Mouse (Mus musculus) MEL (cell line): ENCODE data around the gene Stat6. TPM values are rescaled to one million over a fixed set of nuclear protein-coding genes. Genes with fewer than 3 reads are reported as not detected.

ENCODE experiments used
- DNase-seq: peaks from one replicate; pipeline ENCODE4 v3.0.0; 2011; ENCODE audit warnings: low read depth, low spot score
- H3K27ac ChIP-seq: 2 replicates; pipeline ENCODE4 v1.5.1; 2012; ENCODE audit warnings: low read depth, mild to moderate bottlenecking, control low read depth, low read length, moderate library complexity; ENCODE audit not compliant: control insufficient read depth
- H3K27me3 ChIP-seq, 2 experiments: fragments of 150-350 bp in 1 of 2; sonication (generic) in 1 of 2; 2 replicates each; pipeline ENCODE4 v1.6.1; 2012; ENCODE audit warnings: low read length in 2 of 2, mild to moderate bottlenecking in 2 of 2, improper control_type of control experiment in 1 of 2, moderate library complexity in 1 of 2; ENCODE audit not compliant: insufficient read depth in 2 of 2, control insufficient read depth in 1 of 2
- H3K36me3 ChIP-seq, 2 experiments: 2 replicates each; pipeline ENCODE4 v1.6.1; 2012 to 2014; ENCODE audit warnings: low read length in 2 of 2, improper control_type of control experiment in 1 of 2, inconsistent platforms in 1 of 2, mild to moderate bottlenecking in 1 of 2; ENCODE audit not compliant: insufficient read depth in 2 of 2, control insufficient read depth in 1 of 2
- H3K4me1 ChIP-seq, 2 experiments: fragments of 150-350 bp in 1 of 2; sonication (generic) in 1 of 2; 2 replicates each; pipeline ENCODE4 v1.6.1; 2012; ENCODE audit warnings: low read length in 2 of 2, improper control_type of control experiment in 1 of 2, mild to moderate bottlenecking in 1 of 2; ENCODE audit not compliant: insufficient read depth in 2 of 2, control insufficient read depth in 1 of 2
- H3K4me3 ChIP-seq, 2 experiments: fragments of 150-350 bp in 1 of 2; sonication (generic) in 1 of 2; 2 replicates each; pipeline ENCODE4 v1.5.1; 2012; ENCODE audit warnings: low read depth in 2 of 2, low read length in 2 of 2, mild to moderate bottlenecking in 2 of 2, moderate library complexity in 2 of 2, control low read depth in 1 of 2, improper control_type of control experiment in 1 of 2; ENCODE audit not compliant: control insufficient read depth in 1 of 2, insufficient read depth in 1 of 2
- H3K79me2 ChIP-seq: 2 replicates; pipeline ENCODE4 v1.6.1; 2012; ENCODE audit warnings: mild to moderate bottlenecking, low read length, moderate library complexity; ENCODE audit not compliant: control insufficient read depth, poor library complexity, insufficient read depth
- H3K9ac ChIP-seq: 2 replicates; pipeline ENCODE4 v1.6.1; 2012; ENCODE audit warnings: low read depth, mild to moderate bottlenecking, control low read depth, low read length, moderate library complexity; ENCODE audit not compliant: control insufficient read depth, poor library complexity, severe bottlenecking
- H3K9me3 ChIP-seq: fragments of 150-350 bp; sonication (generic); replicated peaks from 2 replicates; pipeline ENCODE4 v1.6.1; 2012; ENCODE audit warnings: mild to moderate bottlenecking, low read length, improper control_type of control experiment, moderate library complexity; ENCODE audit not compliant: insufficient read depth
- E2F4 ChIP-seq: IDR thresholded peaks from 2 replicates; pipeline ENCODE4 v1.6.1; 2011; ENCODE audit warnings: low read depth, low read length, improper control_type of control experiment, borderline replicate concordance
- ELF1 ChIP-seq: IDR thresholded peaks from 2 replicates; pipeline ENCODE4 v1.6.1; 2014; ENCODE audit warnings: low read depth, mild to moderate bottlenecking, inconsistent platforms, low read length, improper control_type of control experiment, moderate library complexity
- EP300 ChIP-seq, 2 experiments: IDR thresholded peaks; 2 replicates each; pipeline ENCODE4 v1.6.1; 2011; ENCODE audit warnings: improper control_type of control experiment in 2 of 2, low read length in 2 of 2, low read depth in 1 of 2, mild to moderate bottlenecking in 1 of 2
- ETS1 ChIP-seq: IDR thresholded peaks from 2 replicates; pipeline ENCODE4 v1.6.1; 2012; ENCODE audit warnings: low read depth, mild to moderate bottlenecking, inconsistent platforms, low read length, improper control_type of control experiment, moderate library complexity
- GABPA ChIP-seq: IDR thresholded peaks from 2 replicates; pipeline ENCODE4 v1.6.1; 2012; ENCODE audit warnings: low read depth, mild to moderate bottlenecking, inconsistent platforms, low read length, improper control_type of control experiment, moderate library complexity
- GATA1 ChIP-seq: IDR thresholded peaks from 2 replicates; pipeline ENCODE4 v1.6.1; 2011; ENCODE audit warnings: low read depth, low read length, improper control_type of control experiment
- MAFK ChIP-seq: IDR thresholded peaks from 2 replicates; pipeline ENCODE4 v1.6.1; 2011; ENCODE audit warnings: low read depth, mild to moderate bottlenecking, low read length, improper control_type of control experiment, borderline replicate concordance
- MAX ChIP-seq: IDR thresholded peaks from 2 replicates; pipeline ENCODE4 v1.6.1; 2011; ENCODE audit warnings: low read length, improper control_type of control experiment
- MEF2A ChIP-seq: IDR thresholded peaks from 2 replicates; pipeline ENCODE4 v1.6.1; 2014; ENCODE audit warnings: low read depth, mild to moderate bottlenecking, inconsistent platforms, low read length, improper control_type of control experiment; ENCODE audit not compliant: poor library complexity, insufficient replicate concordance, severe bottlenecking; ENCODE audit errors: extremely low read depth
- MYC ChIP-seq: IDR thresholded peaks from 2 replicates; pipeline ENCODE4 v1.6.1; 2011; ENCODE audit warnings: low read depth, mild to moderate bottlenecking, low read length, improper control_type of control experiment, moderate library complexity
- NELFE ChIP-seq: IDR thresholded peaks from 2 replicates; pipeline ENCODE4 v1.6.1; 2011; ENCODE audit warnings: low read depth, low read length, improper control_type of control experiment
- POLR2A ChIP-seq, 2 experiments: IDR thresholded peaks; 2 replicates each; pipeline ENCODE4 v1.6.1; 2011 to 2012; ENCODE audit warnings: low read length in 2 of 2, mild to moderate bottlenecking in 2 of 2, control low read depth in 1 of 2, improper control_type of control experiment in 1 of 2, low read depth in 1 of 2, moderate library complexity in 1 of 2; ENCODE audit not compliant: control insufficient read depth in 1 of 2, insufficient read depth in 1 of 2, poor library complexity in 1 of 2
- RAD21 ChIP-seq: IDR thresholded peaks from 2 replicates; pipeline ENCODE4 v1.6.1; 2011; ENCODE audit warnings: mild to moderate bottlenecking, low read depth, low read length, improper control_type of control experiment
- RCOR1 ChIP-seq: IDR thresholded peaks from 2 replicates; pipeline ENCODE4 v1.6.1; 2012; ENCODE audit warnings: low read depth, mild to moderate bottlenecking, inconsistent platforms, low read length, improper control_type of control experiment
- SIN3A ChIP-seq: IDR thresholded peaks from 2 replicates; pipeline ENCODE4 v1.6.1; 2012; ENCODE audit warnings: low read length, improper control_type of control experiment, inconsistent platforms
- TBP ChIP-seq: IDR thresholded peaks from 2 replicates; pipeline ENCODE4 v1.8.0; 2011; ENCODE audit warnings: low read depth, low read length, improper control_type of control experiment
- TCF12 ChIP-seq: IDR thresholded peaks from 2 replicates; pipeline ENCODE4 v1.6.1; 2014; ENCODE audit warnings: low read depth, mild to moderate bottlenecking, inconsistent platforms, low read length, improper control_type of control experiment, moderate library complexity
- UBTF ChIP-seq: IDR thresholded peaks from 2 replicates; pipeline ENCODE4 v1.6.1; 2012; ENCODE audit warnings: low read depth, mild to moderate bottlenecking, inconsistent platforms, low read length, improper control_type of control experiment, moderate library complexity, borderline replicate concordance; ENCODE audit not compliant: insufficient read depth
- USF1 ChIP-seq: IDR thresholded peaks from 2 replicates; pipeline ENCODE4 v1.6.1; 2014; ENCODE audit warnings: low read depth, mild to moderate bottlenecking, inconsistent platforms, low read length, improper control_type of control experiment, moderate library complexity
- USF2 ChIP-seq, 2 experiments: IDR thresholded peaks; 2 replicates each; pipeline ENCODE4 v1.6.1; 2011 to 2012; ENCODE audit warnings: improper control_type of control experiment in 2 of 2, low read length in 2 of 2, borderline replicate concordance in 1 of 2, inconsistent platforms in 1 of 2, low read depth in 1 of 2, mild to moderate bottlenecking in 1 of 2; ENCODE audit not compliant: insufficient read depth in 1 of 2
- ZKSCAN1 ChIP-seq: IDR thresholded peaks from 2 replicates; pipeline ENCODE4 v1.6.1; 2012; ENCODE audit warnings: low read depth, mild to moderate bottlenecking, inconsistent platforms, low read length, improper control_type of control experiment, moderate library complexity
- ZNF384 ChIP-seq: IDR thresholded peaks from 2 replicates; pipeline ENCODE4 v1.6.1; 2012; ENCODE audit warnings: low read depth, mild to moderate bottlenecking, inconsistent platforms, low read length, improper control_type of control experiment
- polyA plus RNA-seq, 2 experiments: library from polyadenylated mRNA; stranded (reverse) in 1 of 2; unstranded in 1 of 2; fragments of >175 nt in 1 of 2; fragments of >200 nt in 1 of 2; gene quantifications; 2 replicates each; pipeline versions ENCODE4 v1.2.1 to v1.2.4; 2012; ENCODE audit warnings: low replicate concordance in 2 of 2, low read depth in 1 of 2; ENCODE audit not compliant: insufficient read length in 2 of 2, insufficient read depth in 1 of 2, missing spikeins in 1 of 2
- total RNA-seq: library from RNA; depleted of rRNA; stranded (reverse); fragments of 300-350 nt; gene quantifications from 2 replicates; pipeline ENCODE4 v1.2.3, GENCODE M21; 2012

Stat6 gene
- total and polyA plus RNA-seq, 3 experiments, result 34.9 to 50.2 TPM; not detected in 1

DNA sequence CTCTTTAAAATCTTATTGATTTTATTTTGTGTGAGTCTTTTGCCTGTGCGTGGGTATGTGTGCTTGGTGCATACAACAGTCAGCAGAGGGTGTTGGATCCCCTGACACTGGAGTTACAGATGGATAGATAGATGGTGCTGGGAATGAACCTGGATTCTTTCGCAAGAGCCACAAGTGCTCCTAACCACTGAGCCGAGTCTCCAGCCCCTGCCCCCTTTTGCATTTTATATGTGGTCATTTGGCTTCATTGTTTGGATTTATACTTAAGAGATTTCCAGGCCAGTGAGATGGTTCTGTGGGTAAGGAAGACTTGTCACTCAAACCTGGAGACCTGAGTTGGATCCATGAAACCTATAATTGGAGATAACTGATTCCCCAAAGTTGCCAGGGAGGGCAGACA, 37.1 kb downstream of the Stat6 start:
- H3K27ac ChIP-seq, result no peak overlapping the region
- no peaks in the 10 kb centered on the region for H3K27me3 ChIP-seq
- H3K4me3 ChIP-seq, result no peak overlapping the region
- H3K79me2 ChIP-seq, result peaks cover 7% of the 10 kb centered on the region
- no peak overlapping the region for H3K9ac ChIP-seq
- H3K36me3 ChIP-seq, result no peaks in the 10 kb centered on the region
- H3K9me3 ChIP-seq, result no peaks in the 10 kb centered on the region
- no peak for DNase-seq
- TF ChIP-seq EP300 (IDR thresholded peaks at IDR 0.05; ENCODE audit: low read depth in 1 of 2, low read length in 2 of 2), result no peak
- TF ChIP-seq ZNF384, result no peak
- no peak for TF ChIP-seq RCOR1
- no peak for TF ChIP-seq TCF12
- TF ChIP-seq NELFE, result no peak
- TF ChIP-seq USF2 (IDR thresholded peaks at IDR 0.05; ENCODE audit: borderline replicate concordance in 1 of 2, insufficient read depth in 1 of 2, low read depth in 1 of 2, low read length in 2 of 2), result no peak
- TF ChIP-seq ELF1, result no peak
- TF ChIP-seq, all 39 proteins: peak for 0
- no peaks in the 10 kb centered on the region; a peak in 1 of 4 replicates for H3K4me1 ChIP-seq

DNA sequence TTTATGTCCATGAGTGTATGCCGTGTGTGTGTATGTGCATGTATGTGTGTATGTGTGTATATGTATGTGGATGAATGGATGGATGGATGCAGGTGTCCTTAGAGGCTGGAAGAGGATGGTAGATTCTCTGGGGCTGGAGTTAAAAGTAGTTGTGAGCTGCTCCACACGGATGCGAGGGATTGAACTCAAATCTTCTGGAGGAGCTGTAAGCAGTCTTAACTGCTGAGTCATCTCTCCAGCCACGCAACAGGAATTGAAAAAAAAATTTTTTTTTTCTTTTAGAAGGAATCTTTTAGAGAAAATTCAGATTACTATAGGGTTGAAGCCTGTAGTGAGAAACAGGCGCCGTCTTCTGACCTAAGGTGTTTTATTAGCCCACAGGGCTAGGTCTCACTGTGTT, 40.1 kb downstream of the Stat6 start:
- H3K27me3 ChIP-seq, result no peaks in the 10 kb centered on the region
- no peak for DNase-seq
- no peak overlapping the region for H3K4me3 ChIP-seq
- no peaks in the 10 kb centered on the region for H3K9me3 ChIP-seq
- TF ChIP-seq ZNF384 (no peak), RCOR1 (no peak), GABPA (no peak), TCF12 (no peak), NELFE (no peak), ZKSCAN1 (no peak), MYC (no peak), TBP (no peak), UBTF (no peak), USF1 (no peak), RAD21 (no peak), GATA1 (no peak), E2F4 (no peak), SIN3A (no peak), MAFK (no peak), MAX (no peak), ETS1 (no peak), MEF2A (no peak), POLR2A (IDR thresholded peaks at IDR 0.05; ENCODE audit: control insufficient read depth in 1 of 2, insufficient read depth in 1 of 2, low read depth in 1 of 2, low read length in 2 of 2, poor library complexity in 1 of 2) (no peak)
- TF ChIP-seq, all 39 proteins: peak for 0
- Histone ChIP-seq H3K27ac (no peak overlapping the region), H3K4me1 (no peaks in the 10 kb centered on the region), H3K9ac (no peak overlapping the region), H3K36me3 (no peaks in the 10 kb centered on the region; a peak in 1 of 4 replicates), H3K79me2 (peaks cover 4% of the 10 kb centered on the region; the same call in 1 of the 2 replicates)
